Comparison of ENCODE assay signal across 9 mouse cellular contexts in genomic region chr9:116098724-116099595, GRCm38 (mm10).
DNase-seq lines count a peak whose midpoint lies in the region; ATAC-seq and TF ChIP-seq lines count a peak whose summit lies in the region.
"Had no signal": no experiment of that assay in that cellular context is flagged by ENCODE, and none has a peak within 500 bp of the region (broad histone marks: within the 10 kb centered on the region; RNA-seq: fewer than 3 reads in every experiment).

No protein-coding gene starts in this region.

- TF ChIP-seq EP300 in heart, adult 2 months (IDR thresholded peaks at IDR 0.05; ENCODE audit: insufficient read depth, low read depth, low read length) = no peak

- intact Hi-C loops in left cerebral cortex, postnatal 4 days (cut with DNase I) = no loop called here
- intact Hi-C loops in left cerebral cortex, postnatal 25 days (cut with DNase I) = no loop called here
- intact Hi-C loops in heart, adult 2 months (cut with DNase I) = no loop called here

- peak overlapping the region; percentile 31 for H3K27ac ChIP-seq in heart, adult 2 months
- 0 out of 2 replicates have a peak overlapping the region, but pooled peaks have one; percentile 54 for H3K27ac ChIP-seq in kidney, postnatal 0 days
- H3K27ac ChIP-seq in midbrain, embryonic 11.5 days (ENCODE audit: low read depth, low read length) = no peak overlapping the region
- H3K27ac ChIP-seq: heart, embryonic 13.5 days had no signal

- H3K4me1 ChIP-seq in heart, adult 2 months (ENCODE audit: control insufficient read depth, insufficient read depth, low read length) = peaks cover 4% of the 10 kb centered on the region; the same call in 1 of the 2 replicates
- H3K4me1 ChIP-seq in kidney, postnatal 0 days (replicated peaks; ENCODE audit: insufficient read depth, low read length) = peaks cover 9% of the 10 kb centered on the region; the same call in 1 of the 2 replicates
- H3K4me1 ChIP-seq in midbrain, embryonic 11.5 days (ENCODE audit: control insufficient read depth, insufficient read depth, low read length) = no peaks in the 10 kb centered on the region

- no peak overlapping the region for H3K9ac ChIP-seq in heart, adult 2 months (ENCODE audit: low read depth, low read length)
- no peak overlapping the region for H3K9ac ChIP-seq in kidney, postnatal 0 days (ENCODE audit: low read depth, low read length)
- no peak overlapping the region for H3K9ac ChIP-seq in midbrain, embryonic 11.5 days (ENCODE audit: low read length)
- H3K9ac ChIP-seq: heart, embryonic 13.5 days had no signal

- no peaks in the 10 kb centered on the region for H3K79me2 ChIP-seq in heart, adult 2 months (replicated peaks; ENCODE audit: control insufficient read depth, insufficient read depth, low read length)

- H3K9me3 ChIP-seq in kidney, postnatal 0 days (replicated peaks; ENCODE audit: low read length) = no peaks in the 10 kb centered on the region
- no peaks in the 10 kb centered on the region for H3K9me3 ChIP-seq in midbrain, embryonic 11.5 days (ENCODE audit: control insufficient read depth, low read length)
- H3K9me3 ChIP-seq: heart, embryonic 13.5 days had no signal

- peaks cover 3% of the 10 kb centered on the region for H3K36me3 ChIP-seq in heart, adult 2 months (ENCODE audit: control insufficient read depth, insufficient read depth, low read length)
- peaks cover 30% of the 10 kb centered on the region; the same call in 1 of the 2 replicates for H3K36me3 ChIP-seq in kidney, postnatal 0 days (ENCODE audit: insufficient read depth, low read length)
- no peaks in the 10 kb centered on the region for H3K36me3 ChIP-seq in midbrain, embryonic 11.5 days (ENCODE audit: control insufficient read depth, insufficient read depth, low read length)

- DNase-seq in left cerebral cortex, postnatal 4 days = peak; percentile 66
- DNase-seq in left cerebral cortex, postnatal 25 days (ENCODE audit: low spot score in 2 of 2) = no peak
- DNase-seq in embryo, embryonic 11 days = peak; percentile 54
- DNase-seq in heart, adult 2 months = peak; percentile 63 to 68
- peak; percentile 70 for DNase-seq in kidney, postnatal 0 days (ENCODE audit: low spot score)
- DNase-seq in thymus, postnatal 25 days = no peak
- DNase-seq in midbrain, embryonic 11.5 days (ENCODE audit: low spot score, missing footprints) = no peak

- no peak overlapping the region for H3K4me3 ChIP-seq in heart, adult 2 months
- no peak overlapping the region for H3K4me3 ChIP-seq in kidney, postnatal 0 days (replicated peaks; ENCODE audit: low read depth, low read length)
- H3K4me3 ChIP-seq in midbrain, embryonic 11.5 days (ENCODE audit: low read depth, low read length) = no peak overlapping the region
- H3K4me3 ChIP-seq: heart, embryonic 13.5 days had no signal

- 57% methylated on average over 16 of the region's 16 CpGs for WGBS in heart, adult 2 months
- WGBS in kidney, postnatal 0 days = 50% methylated on average over 16 of the region's 16 CpGs
- 78% methylated on average over 16 of the region's 16 CpGs for WGBS in midbrain, embryonic 11.5 days

- TF ChIP-seq POLR2A in heart, adult 2 months (IDR thresholded peaks at IDR 0.05; ENCODE audit: insufficient read depth, low read depth, low read length) = no peak

- H3K4me2 ChIP-seq in kidney, postnatal 0 days (ENCODE audit: low read length) = no peak overlapping the region
- H3K4me2 ChIP-seq in midbrain, embryonic 11.5 days = no peak overlapping the region
- H3K4me2 ChIP-seq: heart, embryonic 13.5 days had no signal

- ATAC-seq in kidney, postnatal 0 days (replicated peaks; ENCODE audit: low FRiP score, low read depth) = peak; percentile 41
- ATAC-seq in megakaryocyte-erythroid progenitor cell, adult 5-6 weeks (replicated peaks; ENCODE audit: low FRiP score, low TSS enrichment, poor library complexity, severe bottlenecking) = peak; percentile 36; the same call in 1 of the 2 replicates
- ATAC-seq in midbrain, embryonic 11.5 days (ENCODE audit: low FRiP score) = no peak

- TF ChIP-seq CTCF in heart, adult 2 months (IDR thresholded peaks at IDR 0.05) = no peak
- no peak for TF ChIP-seq CTCF in kidney, postnatal 0 days (IDR thresholded peaks at IDR 0.05; ENCODE audit: low read depth)

- H3K27me3 ChIP-seq in heart, adult 2 months (ENCODE audit: control insufficient read depth, insufficient read depth, low read length) = no peaks in the 10 kb centered on the region
- H3K27me3 ChIP-seq in kidney, postnatal 0 days (ENCODE audit: insufficient read depth, low read length) = no peaks in the 10 kb centered on the region
- H3K27me3 ChIP-seq in midbrain, embryonic 11.5 days (ENCODE audit: control insufficient read depth, insufficient read depth, low read length) = no peaks in the 10 kb centered on the region
- H3K27me3 ChIP-seq: heart, embryonic 13.5 days had no signal

Comparison
In these comparisons a context has a peak if more than half of its experiments do, and no peak if none do; other contexts are left out.
1. DNase-seq: peak in left cerebral cortex, postnatal 4 days (single experiment), embryo, embryonic 11 days (single experiment), heart, adult 2 months (2 of 2) and kidney, postnatal 0 days (single experiment); none in left cerebral cortex, postnatal 25 days (0 of 2), thymus, postnatal 25 days (single experiment) and midbrain, embryonic 11.5 days (single experiment).